Mouse (Mus musculus) liver, embryonic 14.5 days (tissue): ENCODE results near the gene Klhl3. TPM values are rescaled to one million over a fixed set of nuclear protein-coding genes. Genes with fewer than 3 reads are reported as not detected.

Experiments used
- ATAC-seq: fragments of 200-750 bp; cut with Nextera tagmentation; 2 replicates; pipeline ENCODE4 v1.8.0; 2017; ENCODE audit warnings: moderate number of reproducible peaks, mild to moderate bottlenecking, moderate library complexity; ENCODE audit not compliant: insufficient read depth
- DNase-seq, 3 experiments: peaks; one replicate each; pipeline ENCODE4 v3.0.0-alpha.2; 2012 to 2013; ENCODE audit warnings: low read depth in 3 of 3, low spot score in 3 of 3
- H3K27ac ChIP-seq: fragments of 300-500 bp; sonication (generic); 2 replicates; pipeline ENCODE4 v1.5.1; 2014; ENCODE audit warnings: moderate library complexity, mild to moderate bottlenecking, control low read depth, inconsistent platforms
- H3K27me3 ChIP-seq: fragments of 300-500 bp; sonication (generic); 2 replicates; pipeline ENCODE4 v1.6.1; 2014; ENCODE audit warnings: mild to moderate bottlenecking, low read length, moderate library complexity; ENCODE audit not compliant: control insufficient read depth, insufficient read depth
- H3K36me3 ChIP-seq: fragments of 300-500 bp; sonication (generic); replicated peaks from 2 replicates; pipeline ENCODE4 v1.6.1; 2014; ENCODE audit warnings: low read depth; ENCODE audit not compliant: control insufficient read depth, insufficient read depth
- H3K4me1 ChIP-seq, 2 experiments: fragments of 200-500 bp in 1 of 2; fragments of 300-500 bp in 1 of 2; sonication (generic) in 1 of 2; replicated peaks; 2 replicates each; pipeline ENCODE4 v1.6.1; 2012 to 2014; ENCODE audit warnings: antibody characterized with exemption in 1 of 2, inconsistent platforms in 1 of 2, low read length in 1 of 2; ENCODE audit not compliant: control insufficient read depth in 2 of 2, insufficient read depth in 2 of 2
- H3K4me2 ChIP-seq: fragments of 300-500 bp; sonication (generic); 2 replicates; pipeline ENCODE4 v1.6.1; 2014; ENCODE audit warnings: low read depth, mild to moderate bottlenecking, control low read depth, moderate library complexity
- H3K4me3 ChIP-seq, 2 experiments: fragments of 200-500 bp in 1 of 2; fragments of 300-500 bp in 1 of 2; sonication (generic) in 1 of 2; 2 replicates each; pipeline ENCODE4 v1.5.1; 2012 to 2014; ENCODE audit warnings: low read depth in 2 of 2, low read length in 2 of 2, mild to moderate bottlenecking in 2 of 2, control low read depth in 1 of 2, inconsistent platforms in 1 of 2, moderate library complexity in 1 of 2; ENCODE audit not compliant: insufficient read depth in 1 of 2
- H3K9ac ChIP-seq: fragments of 300-500 bp; sonication (generic); replicated peaks from 2 replicates; pipeline ENCODE4 v1.6.1; 2014; ENCODE audit warnings: mild to moderate bottlenecking, control low read depth, moderate library complexity
- H3K9me3 ChIP-seq: fragments of 300-500 bp; sonication (generic); 2 replicates; pipeline ENCODE4 v1.6.1; 2016; ENCODE audit warnings: low read length, mixed read lengths; ENCODE audit not compliant: control insufficient read depth
- CTCF ChIP-seq: IDR thresholded peaks from 2 replicates; pipeline ENCODE4 v1.5.1; 2016; ENCODE audit warnings: antibody characterized with exemption, low read depth, control low read depth
- EP300 ChIP-seq: IDR thresholded peaks from 2 replicates; pipeline ENCODE4 v1.6.1; 2016; ENCODE audit warnings: antibody characterized with exemption, low read depth
- WGBS: fragments of 180-500 bp; shearing (Covaris S2); extraction: QIAGEN DNeasy Blood & Tissue Kit; methylation state at CpG from one replicate; pipeline ENCODE4 v1.1.7; 2014; ENCODE audit not compliant: insufficient replicate concordance; 5-methylcytosine and 5-hydroxymethylcytosine counted together
- polyA plus RNA-seq, 2 experiments: library from polyadenylated mRNA; depleted of rRNA in 1 of 2; stranded (reverse) in 1 of 2; unstranded in 1 of 2; fragments of >200 nt; fragmentation: Nextera tagmentation in 1 of 2; extraction: Ambion mirVana in 1 of 2; gene quantifications; 2 replicates each; pipeline versions ENCODE4 v1.2.1 to v1.2.3; 2012 to 2014

Klhl3 gene
- polyA plus RNA-seq, 2 experiments, result 0.42 to 0.51 TPM

DNA sequence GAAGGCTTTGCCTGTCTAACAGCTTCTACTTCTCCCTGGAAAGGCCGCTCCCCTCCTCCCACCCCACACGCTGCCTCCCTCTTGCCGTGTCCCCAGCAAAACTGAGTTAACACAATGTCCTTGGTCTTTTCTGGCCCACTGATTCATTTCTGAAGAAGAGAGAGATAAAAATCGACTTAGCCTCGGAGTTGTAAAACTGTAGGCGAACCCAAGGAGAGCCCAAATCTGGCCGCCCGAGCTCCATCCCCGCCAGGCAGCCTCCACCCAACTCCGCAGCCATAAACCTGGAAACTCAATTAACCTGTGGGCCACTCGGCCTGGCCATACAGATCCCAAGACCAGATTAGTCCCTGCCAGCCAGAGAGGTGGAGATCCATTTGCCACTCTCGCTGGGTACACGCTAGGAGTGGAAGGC is 47.3 kb downstream of the Klhl3 start:
- H3K4me1 ChIP-seq, result peaks cover 0 to 11% of the 10 kb centered on the region in 2 experiments; a peak in 2 of 4 replicates
- DNase-seq (no peak), ATAC-seq (no peak)
- no peak overlapping the region for H3K27ac ChIP-seq
- H3K4me2 ChIP-seq, result no peak overlapping the region
- H3K4me3 ChIP-seq, result no peak overlapping the region
- H3K9me3 ChIP-seq, result no peaks in the 10 kb centered on the region
- TF ChIP-seq EP300 (no peak), CTCF (no peak)
- H3K9ac ChIP-seq, result no peak overlapping the region
- 53% methylated on average over 13 of the region's 13 CpGs for WGBS
- H3K27me3 ChIP-seq, result no peaks in the 10 kb centered on the region
- H3K36me3 ChIP-seq, result no peaks in the 10 kb centered on the region

GRCm38 (mm10) chr13:58065316-58065715 is 48.1 kb downstream of the Klhl3 start:
- no peak for TF ChIP-seq CTCF
- TF ChIP-seq EP300, result no peak
- 74% methylated on average over 5 of the region's 5 CpGs for WGBS
- peaks cover 0 to 11% of the 10 kb centered on the region in 2 experiments; a peak in 2 of 4 replicates for H3K4me1 ChIP-seq
- H3K27me3 ChIP-seq, result no peaks in the 10 kb centered on the region
- H3K4me3 ChIP-seq, result no peak overlapping the region
- DNase-seq, result no peak
- no peak overlapping the region for H3K4me2 ChIP-seq
- H3K9ac ChIP-seq, result no peak overlapping the region
- no peak for ATAC-seq
- H3K27ac ChIP-seq, result no peak overlapping the region
- no peaks in the 10 kb centered on the region for H3K36me3 ChIP-seq
- H3K9me3 ChIP-seq, result no peaks in the 10 kb centered on the region

- Histone ChIP-seq H3K27me3 (no peaks in the 10 kb centered on the region), H3K4me3 (no peak overlapping the region), H3K9ac (no peak overlapping the region), H3K4me2 (no peak overlapping the region), H3K4me1 (peaks cover 0 to 8% of the 10 kb centered on the region in 2 experiments; a peak in 2 of 4 replicates), H3K27ac (no peak overlapping the region), H3K9me3 (no peaks in the 10 kb centered on the region), H3K36me3 (no peaks in the 10 kb centered on the region)
- DNase-seq, result no peak
- peak; percentile 28; the same call in 1 of the 2 replicates for ATAC-seq
- TF ChIP-seq EP300 (no peak), CTCF (peak; percentile 9; the same call in 1 of the 2 replicates)
- 29% methylated on average over 17 of the region's 17 CpGs for WGBS
Observed at GRCm38 (mm10) chr13:58057953-58058870, 55.2 kb downstream of the Klhl3 start.

GRCm38 (mm10) chr13:58056618-58057017 is 56.8 kb downstream of the Klhl3 start:
- Histone ChIP-seq H3K27me3 (no peaks in the 10 kb centered on the region), H3K9ac (no peak overlapping the region), H3K4me2 (no peak overlapping the region), H3K36me3 (no peaks in the 10 kb centered on the region), H3K9me3 (no peaks in the 10 kb centered on the region), H3K4me3 (no peak overlapping the region), H3K4me1 (peaks cover 0 to 8% of the 10 kb centered on the region in 2 experiments; a peak in 2 of 4 replicates), H3K27ac (no peak overlapping the region)
- ATAC-seq (no peak), DNase-seq (no peak)
- 65% methylated on average over 4 of the region's 4 CpGs for WGBS
- TF ChIP-seq EP300, result no peak
- peak; percentile 72 for TF ChIP-seq CTCF

DNA sequence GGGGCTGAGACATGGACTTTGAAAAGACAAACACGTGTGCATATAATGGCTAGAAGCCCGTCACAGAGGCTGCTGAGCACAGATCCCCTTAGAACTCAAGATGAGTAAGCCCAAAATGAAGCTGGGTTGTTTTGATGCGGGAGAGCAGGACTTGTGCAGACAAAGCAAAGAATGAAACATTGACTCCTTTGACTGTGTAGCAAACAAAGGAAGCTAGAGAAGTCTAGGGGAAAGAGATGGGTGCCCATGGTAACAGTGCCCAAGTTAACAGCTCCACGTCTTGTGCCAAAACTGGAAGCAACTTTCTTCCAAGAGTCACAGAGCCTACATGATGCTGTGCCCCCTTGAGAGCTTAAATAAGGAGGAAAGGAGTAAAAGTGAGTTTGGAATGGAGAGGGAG is 59.8 kb downstream of the Klhl3 start:
- 52% methylated on average over 4 of the region's 4 CpGs for WGBS
- no peak for TF ChIP-seq CTCF
- no peak for TF ChIP-seq EP300
- Histone ChIP-seq H3K9me3 (no peaks in the 10 kb centered on the region), H3K36me3 (no peaks in the 10 kb centered on the region), H3K27me3 (no peaks in the 10 kb centered on the region), H3K4me2 (no peak overlapping the region), H3K9ac (no peak overlapping the region), H3K4me1 (peaks cover 0 to 5% of the 10 kb centered on the region in 2 experiments; a peak in 2 of 4 replicates), H3K27ac (no peak overlapping the region), H3K4me3 (no peak overlapping the region)
- ATAC-seq, result no peak
- no peak for DNase-seq
